Mouse (Mus musculus): ENCODE results near the gene Myh7.
"Not testable (repeated sequence)": the region's sequence is repeated elsewhere in the genome, so short reads cannot be mapped to it uniquely, and the experiment has no call there.

The Myh7 gene

GRCm38 (mm10) chr14:54951587-54951986 lies 42.8 kb downstream of the Myh7 start:
- Histone ChIP-seq H3K36me3 (ENCODE audit: control insufficient read depth, insufficient read depth, low read length, poor library complexity, severe bottlenecking) (no peaks in the 10 kb centered on the region), H3K27me3 (ENCODE audit: control insufficient read depth, insufficient read depth, low read length, poor library complexity, severe bottlenecking) (no peaks in the 10 kb centered on the region)
- DNase-seq (ENCODE audit: low read depth, low spot score) = no peak

GRCm38 (mm10) chr14:54950493-54950892 lies 43.9 kb downstream of the Myh7 start:
- H3K36me3 ChIP-seq (ENCODE audit: control insufficient read depth, insufficient read depth, low read length, poor library complexity, severe bottlenecking) = no peaks in the 10 kb centered on the region
- DNase-seq (ENCODE audit: low read depth, low spot score) = no peak
- H3K27me3 ChIP-seq (ENCODE audit: control insufficient read depth, insufficient read depth, low read length, poor library complexity, severe bottlenecking) = no peaks in the 10 kb centered on the region

GRCm38 (mm10) chr14:54948781-54949180 lies 45.6 kb downstream of the Myh7 start:
- no peaks in the 10 kb centered on the region for H3K27me3 ChIP-seq (ENCODE audit: control insufficient read depth, insufficient read depth, low read length, poor library complexity, severe bottlenecking)
- no peaks in the 10 kb centered on the region for H3K36me3 ChIP-seq (ENCODE audit: control insufficient read depth, insufficient read depth, low read length, poor library complexity, severe bottlenecking)
- no peak for DNase-seq (ENCODE audit: low read depth, low spot score)

- not testable (repeated sequence) for DNase-seq (ENCODE audit: low read depth, low spot score); H3K36me3 ChIP-seq (ENCODE audit: control insufficient read depth, insufficient read depth, low read length, poor library complexity, severe bottlenecking); H3K27me3 ChIP-seq (ENCODE audit: control insufficient read depth, insufficient read depth, low read length, poor library complexity, severe bottlenecking)
These were observed 47.4 kb downstream of the Myh7 start for GRCm38 (mm10) chr14:54947008-54947407.

- DNase-seq (ENCODE audit: low read depth, low spot score) = no peak
- H3K27me3 ChIP-seq (ENCODE audit: control insufficient read depth, insufficient read depth, low read length, poor library complexity, severe bottlenecking) = no peaks in the 10 kb centered on the region
- no peaks in the 10 kb centered on the region for H3K36me3 ChIP-seq (ENCODE audit: control insufficient read depth, insufficient read depth, low read length, poor library complexity, severe bottlenecking)
These were observed 48.3 kb downstream of the Myh7 start for GRCm38 (mm10) chr14:54945975-54946704.

- DNase-seq (ENCODE audit: low read depth, low spot score) = no peak
- H3K36me3 ChIP-seq (ENCODE audit: control insufficient read depth, insufficient read depth, low read length, poor library complexity, severe bottlenecking) = no peaks in the 10 kb centered on the region
These were observed 49.5 kb downstream of the Myh7 start for GRCm38 (mm10) chr14:54944939-54945338.

GRCm38 (mm10) chr14:54943971-54944370 lies 50.5 kb downstream of the Myh7 start:
- no peak for DNase-seq (ENCODE audit: low read depth, low spot score)
- Histone ChIP-seq H3K36me3 (ENCODE audit: control insufficient read depth, insufficient read depth, low read length, poor library complexity, severe bottlenecking) (no peaks in the 10 kb centered on the region), H3K27me3 (ENCODE audit: control insufficient read depth, insufficient read depth, low read length, poor library complexity, severe bottlenecking) (no peaks in the 10 kb centered on the region)

More at GRCm38 (mm10) chr14:54944939-54945338, 49.5 kb downstream of the Myh7 start:
- H3K27me3 ChIP-seq (ENCODE audit: control insufficient read depth, insufficient read depth, low read length, poor library complexity, severe bottlenecking) = no peaks in the 10 kb centered on the region

GRCm38 (mm10) chr14:54942479-54942878 lies 51.9 kb downstream of the Myh7 start:
- no peaks in the 10 kb centered on the region for H3K27me3 ChIP-seq (ENCODE audit: control insufficient read depth, insufficient read depth, low read length, poor library complexity, severe bottlenecking)
- no peak for DNase-seq (ENCODE audit: low read depth, low spot score)
- H3K36me3 ChIP-seq (ENCODE audit: control insufficient read depth, insufficient read depth, low read length, poor library complexity, severe bottlenecking) = no peaks in the 10 kb centered on the region

GRCm38 (mm10) chr14:54941024-54941978 lies 53.1 kb downstream of the Myh7 start:
- no peaks in the 10 kb centered on the region for H3K36me3 ChIP-seq (ENCODE audit: control insufficient read depth, insufficient read depth, low read length, poor library complexity, severe bottlenecking)
- no peaks in the 10 kb centered on the region for H3K27me3 ChIP-seq (ENCODE audit: control insufficient read depth, insufficient read depth, low read length, poor library complexity, severe bottlenecking)
- DNase-seq (ENCODE audit: low read depth, low spot score) = no peak

- Histone ChIP-seq H3K27me3 (ENCODE audit: control insufficient read depth, insufficient read depth, low read length, poor library complexity, severe bottlenecking) (no peaks in the 10 kb centered on the region), H3K36me3 (ENCODE audit: control insufficient read depth, insufficient read depth, low read length, poor library complexity, severe bottlenecking) (no peaks in the 10 kb centered on the region)
- no peak for DNase-seq (ENCODE audit: low read depth, low spot score)
These were observed 54.3 kb downstream of the Myh7 start for GRCm38 (mm10) chr14:54940176-54940530.

GRCm38 (mm10) chr14:54939434-54940175 lies 54.8 kb downstream of the Myh7 start:
- DNase-seq (ENCODE audit: low read depth, low spot score) = peak; percentile 74
- Histone ChIP-seq H3K36me3 (ENCODE audit: control insufficient read depth, insufficient read depth, low read length, poor library complexity, severe bottlenecking) (no peaks in the 10 kb centered on the region), H3K27me3 (ENCODE audit: control insufficient read depth, insufficient read depth, low read length, poor library complexity, severe bottlenecking) (no peaks in the 10 kb centered on the region)

GRCm38 (mm10) chr14:54938431-54939219 lies 55.8 kb downstream of the Myh7 start:
- no peak for DNase-seq (ENCODE audit: low read depth, low spot score)
- Histone ChIP-seq H3K36me3 (ENCODE audit: control insufficient read depth, insufficient read depth, low read length, poor library complexity, severe bottlenecking) (no peaks in the 10 kb centered on the region), H3K27me3 (ENCODE audit: control insufficient read depth, insufficient read depth, low read length, poor library complexity, severe bottlenecking) (no peaks in the 10 kb centered on the region)

GRCm38 (mm10) chr14:54937361-54938182 lies 56.9 kb downstream of the Myh7 start:
- no peaks in the 10 kb centered on the region for H3K27me3 ChIP-seq (ENCODE audit: control insufficient read depth, insufficient read depth, low read length, poor library complexity, severe bottlenecking)
- no peak for DNase-seq (ENCODE audit: low read depth, low spot score)
- H3K36me3 ChIP-seq (ENCODE audit: control insufficient read depth, insufficient read depth, low read length, poor library complexity, severe bottlenecking) = no peaks in the 10 kb centered on the region
